23 mouse cellular contexts compared by ENCODE assay signal in genomic region chr12:103347406-103347805, GRCm38 (mm10). TPM values are rescaled to one million over a fixed set of nuclear protein-coding genes. Genes with fewer than 3 reads are reported as not detected.
DNase-seq lines count a peak whose midpoint lies in the region; TF ChIP-seq lines count a peak whose summit lies in the region.
"Had no signal": no experiment of that assay in that cellular context is flagged by ENCODE, and none has a peak within 500 bp of the region (broad histone marks: within the 10 kb centered on the region; RNA-seq: fewer than 3 reads in every experiment).

No protein-coding gene starts in this region.

- peak overlapping the region; percentile 52; the same call in 1 of the 2 replicates for H3K27ac ChIP-seq in heart, embryonic 10.5 days
- H3K27ac ChIP-seq in spleen, adult 2 months (ENCODE audit: insufficient read depth, low read length): peak overlapping the region; percentile 34; the same call in 1 of the 2 replicates
- H3K27ac ChIP-seq: embryonic facial prominence, embryonic 13.5 days; heart, embryonic 15.5 days; hindbrain, embryonic 12.5 days; macrophage; neural tube, embryonic 12.5 days had no signal

- peaks cover 8% of the 10 kb centered on the region; the same call in 1 of the 2 replicates for H3K36me3 ChIP-seq in heart, embryonic 10.5 days
- H3K36me3 ChIP-seq in spleen, adult 2 months (ENCODE audit: control insufficient read depth, insufficient read depth, low read length): no peaks in the 10 kb centered on the region
- H3K36me3 ChIP-seq: embryonic facial prominence, embryonic 13.5 days; hindbrain, embryonic 12.5 days; neural tube, embryonic 12.5 days had no signal

- no peak overlapping the region for H3K4me3 ChIP-seq in heart, embryonic 10.5 days
- H3K4me3 ChIP-seq in spleen, adult 2 months (ENCODE audit: extremely low read depth, insufficient read depth, insufficient read length): no peak overlapping the region
- H3K4me3 ChIP-seq: embryonic facial prominence, embryonic 13.5 days; heart, embryonic 15.5 days; hindbrain, embryonic 12.5 days; neural tube, embryonic 12.5 days had no signal

- peaks cover 31% of the 10 kb centered on the region for H3K4me1 ChIP-seq in heart, embryonic 10.5 days
- H3K4me1 ChIP-seq in spleen, adult 2 months (ENCODE audit: control insufficient read depth, insufficient read depth, insufficient read length): peaks cover 36% of the 10 kb centered on the region
- H3K4me1 ChIP-seq: embryonic facial prominence, embryonic 13.5 days; hindbrain, embryonic 12.5 days; neural tube, embryonic 12.5 days had no signal

- 35% methylated on average over 5 of the region's 5 CpGs for WGBS in heart, embryonic 10.5 days
- 37% methylated on average over 5 of the region's 5 CpGs for WGBS in spleen, adult 2 months

- intact Hi-C loops in heart, postnatal 14 days (cut with DNase I): no loop called here

- TF ChIP-seq POLR2A in spleen, adult 2 months (IDR thresholded peaks at IDR 0.05; ENCODE audit: low read depth, low read length): no peak

- no peaks in the 10 kb centered on the region for H3K27me3 ChIP-seq in heart, embryonic 10.5 days (ENCODE audit: insufficient read depth, poor library complexity, severe bottlenecking)
- H3K27me3 ChIP-seq in spleen, adult 2 months (ENCODE audit: control insufficient read depth, insufficient read depth, low read length): no peaks in the 10 kb centered on the region
- H3K27me3 ChIP-seq: embryonic facial prominence, embryonic 13.5 days; heart, embryonic 15.5 days; neural tube, embryonic 12.5 days had no signal

- TF ChIP-seq CTCF in spleen, adult 2 months (IDR thresholded peaks at IDR 0.05; ENCODE audit: extremely low read depth, insufficient read depth, insufficient read length, insufficient replicate concordance): no peak

- H3K9me3 ChIP-seq in heart, embryonic 10.5 days: no peaks in the 10 kb centered on the region
- H3K9me3 ChIP-seq: embryonic facial prominence, embryonic 13.5 days; heart, embryonic 15.5 days; hindbrain, embryonic 12.5 days; neural tube, embryonic 12.5 days had no signal

- DNase-seq in heart, embryonic 10.5 days (ENCODE audit: low spot score): no peak
- DNase-seq in heart, postnatal 14 days: no peak
- peak; percentile 27 for DNase-seq in kidney, postnatal 10 days
- DNase-seq in kidney, adult 18-20 months: no peak
- DNase-seq in spleen, adult 2 months (ENCODE audit: low read depth in 1 of 2, low spot score in 2 of 2): no peak
- DNase-seq in spleen, postnatal 4 days (ENCODE audit: low spot score in 2 of 2): no peak
- no peak for DNase-seq in ovary, postnatal 14 days (ENCODE audit: low spot score)
- DNase-seq: cerebellum, adult 11 months; cerebellum, postnatal 14 days; gastrocnemius, postnatal 14 days; spleen, adult 18-20 months had no signal

RNA-seq across cellular contexts. Expression of gene Asb2, which starts 8.4 kb away (rescaled TPM):
- polyA plus RNA-seq in heart, embryonic 10.5 days (2016; fragmentation: Nextera tagmentation; extraction: Ambion mirVana): 152 and 312 TPM in 2 replicates
- total RNA-seq in heart, postnatal 14 days (2021): 100 to 1,000 TPM; 470 to 485 TPM
- 128 and 216 TPM in 2 replicates for polyA plus RNA-seq in spleen, adult 2 months (2012; rRNA removed)
- total RNA-seq: MEL had no signal

RNA-seq across cellular contexts. Expression of gene Fam181a, which starts 36.6 kb away (rescaled TPM):
- polyA plus RNA-seq in heart, embryonic 10.5 days (2016; fragmentation: Nextera tagmentation; extraction: Ambion mirVana): not detected in 2 replicates
- total RNA-seq in heart, postnatal 14 days (2021): not detected
- polyA plus RNA-seq in spleen, adult 2 months (2012; rRNA removed): not detected in 2 replicates
- total RNA-seq: adrenal gland, postnatal 14 days; gastrocnemius, postnatal 14 days; MEL; monocyte, adult 5-6 weeks had no signal
- polyA plus RNA-seq: heart, embryonic 15.5 days; kidney, embryonic 14.5 days; lung, embryonic 16.5 days; macrophage; stomach, embryonic 16.5 days; thymus, postnatal 0 days had no signal

RNA-seq across cellular contexts. Expression of gene Otub2, which starts 41.1 kb away (rescaled TPM):
- 22.5 and 26.0 TPM in 2 replicates for polyA plus RNA-seq in heart, embryonic 10.5 days (2016; fragmentation: Nextera tagmentation; extraction: Ambion mirVana)
- 1 to 10 TPM; 3.6 to 4.0 TPM for total RNA-seq in heart, postnatal 14 days (2021)
- 4.9 and 5.7 TPM in 2 replicates for polyA plus RNA-seq in spleen, adult 2 months (2012; rRNA removed)
